In the genomic region with DNA sequence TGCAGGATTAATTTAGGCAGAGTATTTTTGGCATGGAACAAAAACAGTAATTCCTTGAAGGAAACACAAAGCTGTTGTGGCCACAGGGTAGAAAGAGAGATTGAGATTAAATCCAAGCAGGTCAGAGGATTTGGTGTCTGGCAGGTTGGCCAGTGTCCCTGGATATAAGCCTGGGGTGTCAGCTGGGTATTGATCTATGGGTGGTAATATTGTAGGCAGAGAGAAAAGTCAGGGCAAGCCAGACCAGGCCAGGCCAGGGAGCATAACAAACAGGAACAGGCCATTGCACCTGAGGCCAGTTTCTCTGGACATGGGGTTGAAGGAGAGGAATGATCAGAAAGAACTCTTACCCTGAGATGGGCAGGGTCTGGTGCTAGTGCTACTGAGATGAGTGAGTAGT, we compare ENCODE assay signal across 26 mouse cellular contexts.
A peak's percentile ranks its signal among the peaks of the same experiment; 100 is the strongest.
DNase-seq lines count a peak whose midpoint lies in the region; ATAC-seq and TF ChIP-seq lines count a peak whose summit lies in the region.
"Had no signal": no experiment of that assay in that cellular context is flagged by ENCODE, and none has a peak within 500 bp of the region (broad histone marks: within the 10 kb centered on the region; RNA-seq: fewer than 3 reads in every experiment).

No protein-coding gene starts in this region.

- H3K9me3 ChIP-seq in liver, embryonic 16.5 days (replicated peaks; ENCODE audit: control insufficient read depth, low read length) = no peaks in the 10 kb centered on the region
- no peaks in the 10 kb centered on the region for H3K9me3 ChIP-seq in forebrain, embryonic 10.5 days
- H3K9me3 ChIP-seq: embryonic facial prominence, embryonic 13.5 days; forebrain, embryonic 12.5 days; hindbrain, embryonic 15.5 days; kidney, embryonic 15.5 days; limb, embryonic 12.5 days; megakaryocyte, embryonic 14.5 days; midbrain, embryonic 12.5 days; neural tube, embryonic 13.5 days; stomach, embryonic 15.5 days had no signal

- H3K27me3 ChIP-seq in liver, embryonic 16.5 days (ENCODE audit: control insufficient read depth, insufficient read depth, low read depth, low read length) = no peaks in the 10 kb centered on the region
- no peaks in the 10 kb centered on the region for H3K27me3 ChIP-seq in forebrain, embryonic 10.5 days (ENCODE audit: poor library complexity, severe bottlenecking)
- H3K27me3 ChIP-seq: embryonic facial prominence, embryonic 13.5 days; forebrain, embryonic 12.5 days; hindbrain, embryonic 15.5 days; kidney, embryonic 15.5 days; limb, embryonic 12.5 days; midbrain, embryonic 12.5 days; neural tube, embryonic 13.5 days; stomach, embryonic 15.5 days had no signal

- no peak for TF ChIP-seq POLR2A in embryonic fibroblast, embryonic 13.5 days (IDR thresholded peaks at IDR 0.05; ENCODE audit: low read depth, low read length)

- H3K27ac ChIP-seq in gastrocnemius, adult 2 months = peak overlapping the region; percentile 86
- H3K27ac ChIP-seq in liver, embryonic 16.5 days (ENCODE audit: low read length) = peak overlapping the region; percentile 37
- H3K27ac ChIP-seq in embryonic fibroblast, embryonic 13.5 days (ENCODE audit: insufficient read depth, low read length) = peak overlapping the region; percentile 98; the same call in 1 of the 2 replicates
- H3K27ac ChIP-seq in forebrain, embryonic 10.5 days = no peak overlapping the region
- H3K27ac ChIP-seq: forebrain, embryonic 12.5 days; hindbrain, embryonic 15.5 days; kidney, embryonic 15.5 days; left cerebral cortex, adult 2 months; limb, embryonic 12.5 days; liver, embryonic 14.5 days; midbrain, embryonic 12.5 days; neural tube, embryonic 13.5 days; stomach, embryonic 15.5 days had no signal

- peaks cover 12% of the 10 kb centered on the region for H3K4me1 ChIP-seq in liver, embryonic 16.5 days (ENCODE audit: control insufficient read depth, low read depth, low read length)
- peaks cover 10% of the 10 kb centered on the region; the same call in 1 of the 2 replicates for H3K4me1 ChIP-seq in embryonic fibroblast, embryonic 13.5 days (ENCODE audit: control insufficient read depth, insufficient read depth, low read length)
- 0 out of 2 replicates have a peak, but pooled peaks cover 9% of the 10 kb centered on the region for H3K4me1 ChIP-seq in forebrain, embryonic 10.5 days
- H3K4me1 ChIP-seq: hindbrain, embryonic 15.5 days; neural tube, embryonic 13.5 days had no signal

- no peak; the same call in 1 of the 2 replicates for ATAC-seq in liver, embryonic 16.5 days (ENCODE audit: low read depth)
- ATAC-seq: forebrain, postnatal 0 days had no signal

- DNase-seq in gastrocnemius, adult 2 months = no peak
- DNase-seq in gastrocnemius, postnatal 25 days = no peak
- DNase-seq in liver = no peak
- no peak for DNase-seq in forebrain, embryonic 10.5 days (ENCODE audit: extremely low spot score, low spot score)
- no peak for DNase-seq in layer of hippocampus, postnatal 36 days
- DNase-seq: cerebellum, adult 11 months; cerebellum, adult 9-10 months; forebrain, postnatal 0 days; gastrocnemius, postnatal 10 days; kidney, adult 18-20 months; kidney, postnatal 25 days; lung, postnatal 36 days had no signal

- intact Hi-C loops in gastrocnemius, adult 2 months (cut with DNase I) = no loop called here

- no peak for TF ChIP-seq CTCF in gastrocnemius, adult 2 months (IDR thresholded peaks at IDR 0.05)
- no peak for TF ChIP-seq CTCF in embryonic fibroblast, embryonic 13.5 days (IDR thresholded peaks at IDR 0.05; ENCODE audit: borderline replicate concordance, insufficient read depth, low read length)

- H3K9ac ChIP-seq in liver, embryonic 16.5 days (ENCODE audit: low read depth, low read length) = no peak overlapping the region
- H3K9ac ChIP-seq: embryonic facial prominence, embryonic 13.5 days; forebrain, embryonic 12.5 days; forebrain, postnatal 0 days; hindbrain, embryonic 15.5 days; kidney, embryonic 15.5 days; limb, embryonic 12.5 days; liver, embryonic 14.5 days; midbrain, embryonic 12.5 days; neural tube, embryonic 13.5 days; stomach, embryonic 15.5 days had no signal

- H3K4me3 ChIP-seq in gastrocnemius, adult 2 months = no peak overlapping the region
- H3K4me3 ChIP-seq in liver, embryonic 16.5 days (ENCODE audit: low read depth, low read length) = no peak overlapping the region
- no peak overlapping the region for H3K4me3 ChIP-seq in embryonic fibroblast, embryonic 13.5 days (ENCODE audit: insufficient read depth, low read length)
- H3K4me3 ChIP-seq in forebrain, embryonic 10.5 days = no peak overlapping the region
- H3K4me3 ChIP-seq: embryonic facial prominence, embryonic 13.5 days; forebrain, embryonic 12.5 days; hindbrain, embryonic 15.5 days; kidney, embryonic 15.5 days; left cerebral cortex, adult 2 months; limb, embryonic 12.5 days; midbrain, embryonic 12.5 days; neural tube, embryonic 13.5 days; stomach, embryonic 15.5 days had no signal

- H3K4me2 ChIP-seq in liver, embryonic 16.5 days (ENCODE audit: low read depth, low read length) = no peak overlapping the region
- H3K4me2 ChIP-seq: embryonic facial prominence, embryonic 13.5 days; forebrain, embryonic 12.5 days; heart, embryonic 11.5 days; hindbrain, embryonic 15.5 days; kidney, embryonic 15.5 days; limb, embryonic 12.5 days; midbrain, embryonic 12.5 days; neural tube, embryonic 13.5 days had no signal

- no peaks in the 10 kb centered on the region for H3K36me3 ChIP-seq in liver, embryonic 16.5 days (ENCODE audit: control insufficient read depth, insufficient read depth)
- no peaks in the 10 kb centered on the region for H3K36me3 ChIP-seq in forebrain, embryonic 10.5 days (replicated peaks)
- H3K36me3 ChIP-seq: embryonic facial prominence, embryonic 13.5 days; forebrain, embryonic 12.5 days; hindbrain, embryonic 15.5 days; kidney, embryonic 15.5 days; limb, embryonic 12.5 days; midbrain, embryonic 12.5 days; neural tube, embryonic 13.5 days; stomach, embryonic 15.5 days had no signal
